Mouse (Mus musculus) stomach, postnatal 0 days (tissue): Measurements from ENCODE around the gene Nrcam. TPM values are rescaled to one million over a fixed set of nuclear protein-coding genes. Genes with fewer than 3 reads are reported as not detected.

Source experiments
- ATAC-seq: fragments of 200-750 bp; cut with Nextera tagmentation; 2 replicates; pipeline ENCODE4 v1.8.0; 2017; ENCODE audit not compliant: low FRiP score, low TSS enrichment
- DNase-seq: peaks from one replicate; pipeline ENCODE4 v3.0.0-alpha.2; 2016; ENCODE audit warnings: low spot score
- H3K27ac ChIP-seq: fragments of 300-500 bp; sonication (generic); replicated peaks from 2 replicates; pipeline ENCODE4 v1.5.1; 2014; ENCODE audit warnings: mild to moderate bottlenecking, control low read depth
- H3K27me3 ChIP-seq: fragments of 300-500 bp; sonication (generic); 2 replicates; pipeline ENCODE4 v1.6.1; 2014; ENCODE audit warnings: low read length; ENCODE audit not compliant: control insufficient read depth, insufficient read depth
- H3K36me3 ChIP-seq: fragments of 300-500 bp; sonication (generic); 2 replicates; pipeline ENCODE4 v1.6.1; 2014; ENCODE audit warnings: low read length, mixed read lengths; ENCODE audit not compliant: control insufficient read depth, insufficient read depth
- H3K4me1 ChIP-seq: fragments of 300-500 bp; sonication (generic); replicated peaks from 2 replicates; pipeline ENCODE4 v1.6.1; 2014; ENCODE audit warnings: antibody characterized with exemption; ENCODE audit not compliant: control insufficient read depth, insufficient read depth
- H3K4me2 ChIP-seq: fragments of 300-500 bp; sonication (generic); replicated peaks from 2 replicates; pipeline ENCODE4 v1.6.1; 2014; ENCODE audit warnings: low read depth, mild to moderate bottlenecking, control low read depth, moderate library complexity
- H3K4me3 ChIP-seq: fragments of 300-500 bp; sonication (generic); 2 replicates; pipeline ENCODE4 v1.5.1; 2014; ENCODE audit warnings: low read depth, low read length, control low read depth
- H3K9ac ChIP-seq: fragments of 300-500 bp; sonication (generic); 2 replicates; pipeline ENCODE4 v1.6.1; 2014; ENCODE audit warnings: mild to moderate bottlenecking, low read length, control low read depth, mixed read lengths
- H3K9me3 ChIP-seq: fragments of 300-500 bp; sonication (generic); 2 replicates; pipeline ENCODE4 v1.6.1; 2016; ENCODE audit warnings: low read length; ENCODE audit not compliant: control insufficient read depth
- CTCF ChIP-seq: IDR thresholded peaks from 2 replicates; pipeline ENCODE4 v1.5.1; 2016; ENCODE audit warnings: antibody characterized with exemption, low read depth, mild to moderate bottlenecking, moderate library complexity
- EP300 ChIP-seq: optimal IDR thresholded peaks from 2 replicates; pipeline ENCODE3; 2016; ENCODE audit warnings: antibody characterized with exemption
- WGBS: fragments of 180-500 bp; shearing (Covaris S2); extraction: QIAGEN DNeasy Blood & Tissue Kit; methylation state at CpG from one replicate; pipeline ENCODE4 v1.1.7; 2014; 5-methylcytosine and 5-hydroxymethylcytosine counted together
- polyA plus RNA-seq: library from polyadenylated mRNA; unstranded; fragments of >200 nt; fragmentation: Nextera tagmentation; extraction: Ambion mirVana; gene quantifications from 2 replicates; pipeline ENCODE4 v1.2.1, GENCODE M21; 2015

Nrcam gene
- polyA plus RNA-seq, 1 experiment from 2014 or later: 1.2 TPM

DNA sequence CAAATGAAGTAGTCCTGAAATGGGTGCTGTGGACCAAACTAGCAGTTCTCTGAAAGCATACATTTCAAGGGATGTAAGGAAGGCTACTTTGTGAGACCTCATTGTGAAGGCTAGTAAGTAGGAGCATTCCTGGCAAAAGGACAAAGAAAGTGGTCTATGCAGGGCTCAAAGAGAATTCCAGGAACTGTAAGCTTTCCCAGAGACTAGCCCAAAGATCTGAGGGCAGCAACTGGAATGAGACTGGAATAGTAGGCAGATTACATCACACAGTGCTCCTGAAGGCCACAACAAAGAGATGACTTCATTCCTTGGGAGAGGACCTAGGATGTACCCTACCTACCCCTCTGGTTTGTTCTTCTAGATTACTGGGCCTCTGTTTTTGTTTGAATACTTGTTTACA is 27.9 kb upstream of the Nrcam start:
- H3K9me3 ChIP-seq: no peaks in the 10 kb centered on the region
- TF ChIP-seq EP300 (no peak), CTCF (no peak)
- DNase-seq (no peak), ATAC-seq (no peak)
- no peak overlapping the region for H3K4me3 ChIP-seq
- no peak overlapping the region for H3K27ac ChIP-seq
- no peak overlapping the region for H3K9ac ChIP-seq
- H3K36me3 ChIP-seq: peaks cover 2% of the 10 kb centered on the region; the same call in 1 of the 2 replicates
- no peaks in the 10 kb centered on the region for H3K27me3 ChIP-seq
- H3K4me1 ChIP-seq: no peaks in the 10 kb centered on the region
- no peak overlapping the region for H3K4me2 ChIP-seq

DNA sequence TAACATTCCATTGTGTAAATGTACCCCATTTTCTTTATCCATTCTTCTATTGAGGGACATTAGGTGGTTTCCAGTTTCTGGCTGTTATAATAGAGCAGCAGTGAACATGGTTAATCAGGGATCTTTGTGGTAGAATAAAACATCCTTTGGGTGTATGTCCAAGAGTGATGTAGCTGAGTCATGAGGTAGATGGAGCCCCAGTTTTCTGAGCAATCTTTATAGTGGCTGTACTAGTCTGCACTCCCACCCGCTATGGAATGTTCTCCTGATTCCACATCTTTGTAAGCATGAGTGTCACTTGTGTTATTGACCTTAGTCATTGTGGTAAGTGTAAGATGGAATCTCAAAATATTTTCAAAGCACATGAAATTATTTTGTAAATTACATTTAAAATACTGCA is 24.7 kb upstream of the Nrcam start:
- no peaks in the 10 kb centered on the region for H3K9me3 ChIP-seq
- no peak overlapping the region for H3K4me2 ChIP-seq
- no peak for ATAC-seq
- no peaks in the 10 kb centered on the region for H3K27me3 ChIP-seq
- no peak for DNase-seq
- TF ChIP-seq CTCF: no peak
- no peak for TF ChIP-seq EP300
- no peaks in the 10 kb centered on the region for H3K4me1 ChIP-seq
- H3K4me3 ChIP-seq: no peak overlapping the region
- peaks cover 7% of the 10 kb centered on the region for H3K36me3 ChIP-seq
- H3K9ac ChIP-seq: no peak overlapping the region
- 95% methylated on average over 1 of the region's 1 CpGs for WGBS
- no peak overlapping the region for H3K27ac ChIP-seq

DNA sequence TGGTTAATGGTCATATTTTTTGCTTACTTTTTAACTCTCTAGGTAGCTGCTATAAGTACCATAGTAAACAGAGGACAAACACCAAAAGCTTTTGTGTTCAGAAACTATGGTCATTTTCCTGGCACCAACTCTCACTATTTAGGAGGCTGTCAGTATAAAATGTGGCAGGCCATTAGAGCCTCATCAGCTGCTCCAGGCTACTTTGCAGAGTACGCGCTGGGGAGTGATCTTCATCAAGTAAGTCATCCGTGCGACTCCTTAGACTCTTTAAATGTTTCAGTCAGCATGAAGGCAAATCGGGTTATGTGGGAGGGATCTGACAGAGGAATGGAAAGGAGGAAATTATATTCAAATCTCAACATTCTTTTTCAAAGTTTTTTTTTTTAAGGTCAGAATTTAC is 23.8 kb upstream of the Nrcam start:
- TF ChIP-seq CTCF: no peak
- TF ChIP-seq EP300: no peak
- 78% methylated on average over 5 of the region's 5 CpGs for WGBS
- peaks cover 8% of the 10 kb centered on the region for H3K36me3 ChIP-seq
- H3K27ac ChIP-seq: no peak overlapping the region
- H3K9ac ChIP-seq: no peak overlapping the region
- H3K4me3 ChIP-seq: no peak overlapping the region
- no peaks in the 10 kb centered on the region for H3K4me1 ChIP-seq
- H3K4me2 ChIP-seq: no peak overlapping the region
- no peaks in the 10 kb centered on the region for H3K27me3 ChIP-seq
- DNase-seq (no peak), ATAC-seq (no peak)
- H3K9me3 ChIP-seq: no peaks in the 10 kb centered on the region

DNA sequence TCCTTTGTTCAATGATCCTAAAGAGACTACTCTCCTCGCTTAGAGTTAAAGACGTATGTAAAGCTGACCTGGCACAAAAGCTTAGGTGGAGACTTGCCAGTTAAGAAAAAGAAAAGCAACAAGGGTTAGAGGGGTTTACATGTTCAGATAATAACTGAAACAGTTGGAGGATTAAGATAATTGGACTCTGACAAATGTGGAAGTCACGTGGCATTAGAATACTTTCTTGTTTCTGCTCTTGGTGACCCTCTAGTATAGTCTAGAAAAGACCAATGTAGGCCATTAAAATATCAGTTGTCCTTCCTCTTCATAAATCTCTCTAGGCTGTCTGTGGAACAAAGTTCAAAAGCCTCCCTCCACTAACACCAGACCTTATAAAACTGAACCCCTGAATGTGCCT is 20.5 kb upstream of the Nrcam start:
- Histone ChIP-seq H3K36me3 (peaks cover 8% of the 10 kb centered on the region), H3K27me3 (no peaks in the 10 kb centered on the region), H3K4me2 (no peak overlapping the region), H3K4me1 (no peaks in the 10 kb centered on the region), H3K27ac (no peak overlapping the region), H3K9me3 (no peaks in the 10 kb centered on the region), H3K4me3 (no peak overlapping the region), H3K9ac (no peak overlapping the region)
- DNase-seq (no peak), ATAC-seq (no peak)
- TF ChIP-seq EP300 (no peak), CTCF (no peak)
- WGBS: 86% methylated on average over 3 of the region's 3 CpGs

DNA sequence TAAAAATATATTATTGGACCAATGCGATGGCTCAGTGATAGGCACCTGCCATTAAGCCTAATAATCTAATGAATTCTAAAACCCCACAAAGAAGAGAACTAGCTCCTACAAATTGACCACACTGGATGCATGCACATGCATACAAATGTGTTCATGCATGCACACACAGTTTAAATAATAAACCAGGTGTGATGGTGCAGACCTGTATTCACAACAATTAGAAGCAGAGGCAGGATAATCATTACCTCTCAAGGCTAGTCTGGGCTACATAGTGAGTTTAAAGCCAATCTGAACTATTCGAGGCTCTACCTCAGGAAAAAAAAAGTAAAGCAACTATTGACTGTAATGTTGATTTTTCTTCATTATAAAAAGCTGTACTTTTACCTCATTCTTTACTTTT is 13.5 kb upstream of the Nrcam start:
- H3K27ac ChIP-seq: no peak overlapping the region

DNA sequence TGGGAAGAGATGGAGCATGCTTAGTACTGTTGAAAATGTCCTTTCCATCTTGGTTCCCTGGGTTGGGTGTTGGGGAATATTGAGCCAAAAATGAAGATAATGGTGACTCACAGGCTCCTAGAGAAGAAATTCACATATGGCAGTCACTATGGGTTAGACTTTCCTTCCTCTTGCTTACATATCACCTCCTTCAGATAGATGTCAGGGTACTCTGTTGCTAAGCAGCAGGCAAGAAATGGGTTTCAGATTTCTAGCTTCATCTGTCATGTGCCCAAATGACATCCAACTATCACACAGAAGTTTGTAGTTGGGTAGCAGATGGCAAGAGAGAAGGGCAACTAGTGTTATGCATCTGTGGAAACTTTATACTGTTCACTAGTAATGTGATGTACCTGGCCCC is 3.6 kb upstream of the Nrcam start:
- ATAC-seq: no peak
- H3K9ac ChIP-seq: no peak overlapping the region
- H3K4me1 ChIP-seq: peaks cover 8% of the 10 kb centered on the region; the same call in 1 of the 2 replicates
- H3K9me3 ChIP-seq: no peaks in the 10 kb centered on the region
- DNase-seq: no peak
- no peak overlapping the region for H3K4me3 ChIP-seq
- no peak overlapping the region for H3K4me2 ChIP-seq
- H3K27ac ChIP-seq: no peak overlapping the region
- TF ChIP-seq EP300 (no peak), CTCF (no peak)
- no peaks in the 10 kb centered on the region for H3K36me3 ChIP-seq
- no peaks in the 10 kb centered on the region for H3K27me3 ChIP-seq

More for the DNA sequence above, 13.5 kb upstream of the Nrcam start:
- DNase-seq (no peak), ATAC-seq (no peak)
- Histone ChIP-seq H3K9ac (no peak overlapping the region), H3K4me1 (no peaks in the 10 kb centered on the region), H3K36me3 (peaks cover 3% of the 10 kb centered on the region; the same call in 1 of the 2 replicates), H3K9me3 (no peaks in the 10 kb centered on the region), H3K4me3 (no peak overlapping the region), H3K27me3 (no peaks in the 10 kb centered on the region), H3K4me2 (no peak overlapping the region)
- TF ChIP-seq CTCF: no peak
- no peak for TF ChIP-seq EP300
- WGBS: 85% methylated on average over 2 of the region's 2 CpGs
